Mouse (Mus musculus) adrenal gland, postnatal 10 days (tissue): Measurements from ENCODE around the gene Epha3. TPM values are rescaled to one million over a fixed set of nuclear protein-coding genes. Genes with fewer than 3 reads are reported as not detected.

Source experiments
- DNase-seq: peaks from one replicate; pipeline ENCODE4 v3.0.0; 2021; ENCODE audit warnings: mixed read lengths
- long read RNA-seq, 2 experiments: library from polyadenylated mRNA; stranded (forward); transcript quantifications; one replicate each; pipeline ENCODE4 v2.0.0; 2021
- total RNA-seq, 2 experiments: library from RNA; stranded (reverse); gene quantifications; 2 replicates each; pipeline ENCODE4 v1.2.3; 2021

Epha3 gene
- 1 to 10 TPM; 5.0 to 5.2 TPM for total RNA-seq
- long read RNA-seq, experiment 1, full-length matches to known transcripts, result 3 of 3 reads
- long read RNA-seq, experiment 1, partial matches to known transcripts, result 0 of 3 reads
- long read RNA-seq, experiment 1, other reads (novel, unspliced or antisense), result 0 of 3 reads
- long read RNA-seq, experiment 2, partial matches to known transcripts, result 1 of 1 reads
- long read RNA-seq, experiment 2, other reads (novel, unspliced or antisense), result 0 of 1 reads

DNA sequence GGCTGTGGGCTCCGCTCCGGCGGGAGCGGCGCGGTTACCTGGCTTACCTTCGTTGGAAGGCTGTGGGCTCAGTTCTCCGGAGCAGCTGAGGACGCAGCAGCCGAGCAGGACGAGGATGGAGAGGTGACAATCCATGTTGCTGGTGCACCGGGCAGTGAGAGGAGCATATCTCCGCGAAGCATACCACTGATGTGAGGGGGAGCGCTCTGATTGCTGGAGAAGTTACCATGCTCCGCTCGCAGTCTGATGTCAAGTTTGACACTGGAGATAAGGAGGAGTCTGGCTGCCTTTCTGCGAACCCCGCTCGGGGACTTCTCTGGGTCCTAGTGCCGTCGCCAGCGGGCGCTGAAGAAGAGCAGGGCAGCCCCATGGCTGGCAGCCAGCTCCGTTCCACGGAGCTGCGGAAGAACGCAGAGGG lies at the start of gene Epha3:
TSS of gene Epha3 (minus strand) at position 263 of the 418 bp plus-strand sequence.
- DNase-seq, result peak; percentile 78

GRCm38 (mm10) chr16:63903425-63903824 lies 39.5 kb upstream of the Epha3 start:
- no peak for DNase-seq

DNA sequence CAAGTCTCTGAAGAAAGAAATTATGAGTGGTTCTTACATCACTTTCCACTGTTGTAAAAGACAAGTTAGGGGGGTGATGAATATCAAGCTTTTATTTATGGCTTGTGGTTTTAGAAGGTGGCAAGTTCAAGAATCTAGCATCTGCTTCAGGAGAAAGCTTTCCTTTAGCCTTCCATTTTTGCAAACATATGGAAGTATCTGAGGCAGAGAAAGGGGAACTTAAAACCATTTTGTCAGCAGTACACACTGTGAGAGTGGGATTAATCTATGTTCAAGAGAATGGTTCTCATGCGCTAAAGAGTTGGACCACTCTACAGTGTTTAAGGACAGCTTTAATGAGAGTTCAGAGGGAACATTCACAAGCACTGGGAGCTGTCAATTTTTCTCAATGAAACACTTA lies 17.2 kb upstream of the Epha3 start:
- no peak for DNase-seq

GRCm38 (mm10) chr16:63872313-63872712 lies 8.3 kb upstream of the Epha3 start:
- peak; percentile 37 for DNase-seq

- peak; percentile 2 for DNase-seq
Measured at GRCm38 (mm10) chr16:63864463-63864976, 545 bp upstream of the Epha3 start.

- no peak for DNase-seq
Measured at GRCm38 (mm10) chr16:63863181-63863580, 794 bp downstream of the Epha3 start.

DNA sequence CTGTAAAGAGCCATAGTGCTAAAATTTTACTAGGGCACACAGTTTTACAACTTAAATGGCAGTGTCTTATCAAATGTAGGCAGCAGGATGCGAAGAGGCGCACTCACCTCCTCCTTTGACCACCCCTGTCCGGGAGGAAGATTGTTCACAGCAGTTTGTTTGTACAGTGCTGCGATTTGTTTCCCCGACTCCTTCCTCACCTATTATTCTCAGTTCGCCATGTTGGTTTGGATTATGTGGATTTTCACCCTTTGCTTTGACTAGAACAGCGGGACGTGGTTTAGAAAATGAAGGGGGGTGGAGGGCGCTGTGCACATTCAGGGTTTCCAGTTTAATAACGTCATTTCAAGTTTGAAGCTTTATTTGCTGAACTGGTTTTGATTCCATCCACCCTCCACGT lies 6.4 kb downstream of the Epha3 start:
- DNase-seq, result no peak

DNA sequence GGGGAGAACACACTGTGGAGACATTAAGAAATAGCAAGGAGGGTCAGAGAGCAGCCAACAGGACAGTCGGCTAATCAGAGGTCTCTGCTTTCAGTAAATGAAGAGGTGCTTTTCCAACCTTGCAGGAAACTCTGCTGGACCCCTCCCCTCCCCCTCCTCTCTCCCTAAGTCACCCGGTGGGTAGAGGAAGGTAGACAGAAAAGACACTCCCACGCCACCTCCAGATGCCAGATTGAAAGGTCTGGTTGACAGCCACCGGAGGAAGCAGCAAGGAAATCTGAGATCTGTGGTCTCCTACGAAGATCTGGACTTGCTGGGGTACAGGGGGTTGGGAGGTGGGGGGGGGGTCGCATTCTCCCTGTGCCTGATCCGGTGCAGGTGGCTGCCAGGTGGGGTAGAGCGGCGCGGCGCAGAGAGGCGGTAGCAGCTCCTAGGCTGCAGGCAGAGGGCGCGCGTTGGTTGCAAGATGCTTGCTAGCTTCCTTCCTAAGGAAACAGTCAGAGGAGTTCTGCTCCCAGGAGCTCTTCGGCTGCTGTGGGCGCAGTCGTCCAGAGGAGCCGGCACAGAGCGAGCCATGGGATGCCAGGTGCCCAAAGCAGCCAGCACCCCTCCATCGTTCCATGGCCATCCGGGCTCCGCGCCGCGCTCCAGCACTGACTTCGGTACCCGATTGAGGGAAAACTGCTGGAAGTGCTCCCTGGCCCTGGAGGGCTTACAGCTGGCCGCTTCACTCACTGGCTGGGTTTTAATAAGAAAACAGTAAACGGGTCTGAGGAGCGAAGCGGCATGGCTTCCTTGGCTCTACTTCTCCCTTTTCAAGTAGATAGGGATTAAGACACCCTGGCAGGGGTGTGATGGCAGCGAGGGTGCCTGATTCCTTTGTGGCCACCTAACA lies 7.1 kb downstream of the Epha3 start:
- DNase-seq, result peak; percentile 74

- DNase-seq, result no peak
Measured at GRCm38 (mm10) chr16:63850297-63850696, 13.7 kb downstream of the Epha3 start.

- no peak for DNase-seq
Measured at GRCm38 (mm10) chr16:63842911-63843310, 21.1 kb downstream of the Epha3 start.

DNA sequence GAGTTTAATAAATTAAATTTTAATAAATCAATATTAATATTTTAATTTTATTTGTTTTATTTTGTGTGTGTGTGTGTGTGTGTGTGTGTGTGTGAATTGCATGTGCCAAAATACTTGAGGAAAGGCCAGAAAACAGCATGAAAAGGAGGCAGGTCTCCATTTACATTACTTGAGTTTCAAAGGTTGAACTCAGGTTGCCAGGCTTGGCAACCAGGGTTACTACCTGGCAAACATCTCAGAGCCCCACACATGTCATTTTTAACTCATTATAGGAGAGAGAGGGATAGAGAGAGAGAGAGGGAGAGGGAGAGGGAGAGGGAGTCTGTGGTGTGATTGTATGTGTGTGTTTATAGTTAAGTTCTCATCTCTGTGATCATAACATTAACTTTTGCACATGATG lies 26.5 kb downstream of the Epha3 start:
- DNase-seq, result no peak

DNA sequence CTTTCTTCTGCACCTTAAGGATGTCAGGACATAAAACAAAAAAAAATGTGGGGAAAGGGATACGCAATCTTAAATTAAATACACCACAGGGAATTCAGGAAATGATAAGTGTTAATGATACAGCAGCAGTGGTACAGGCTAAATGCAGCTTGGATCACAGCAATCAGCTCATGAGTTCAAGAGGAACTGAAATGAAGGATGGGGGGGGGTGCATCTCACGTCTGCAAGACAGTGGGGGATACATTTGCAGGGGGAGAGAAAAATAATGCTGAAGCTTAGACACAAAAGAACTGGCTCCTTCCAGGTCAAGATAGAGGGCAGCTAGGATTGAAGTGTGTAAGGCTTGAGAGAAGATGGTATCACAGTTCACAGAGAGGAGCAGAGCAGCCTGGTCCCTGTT lies 42.8 kb downstream of the Epha3 start:
- DNase-seq, result no peak

- no peak for DNase-seq
Measured at GRCm38 (mm10) chr16:63817606-63818005, 46.4 kb downstream of the Epha3 start.

DNA sequence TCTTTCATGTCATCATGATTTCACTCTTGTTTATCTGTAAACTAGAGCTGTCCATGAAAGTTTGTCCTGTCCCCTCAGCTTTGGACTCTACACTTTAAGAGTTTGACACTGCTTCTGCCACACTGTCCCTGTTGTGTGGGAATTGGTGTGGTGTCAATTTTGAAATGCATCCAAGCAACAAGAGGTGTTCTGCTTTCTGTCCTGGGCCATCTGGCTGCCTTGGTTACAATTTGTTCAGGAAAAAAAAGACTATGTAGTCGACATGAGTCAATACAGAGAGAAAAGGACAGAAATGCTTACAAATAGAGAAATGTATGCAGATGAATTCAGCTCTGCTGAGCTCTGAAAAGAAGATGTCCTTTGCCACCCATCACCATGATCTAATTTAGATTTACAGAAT lies 47.3 kb downstream of the Epha3 start:
- DNase-seq, result no peak

GRCm38 (mm10) chr16:63809871-63810270 lies 54.1 kb downstream of the Epha3 start:
- DNase-seq, result no peak

- DNase-seq, result no peak
Measured at GRCm38 (mm10) chr16:63808991-63809390, 55.0 kb downstream of the Epha3 start.

- no peak for DNase-seq
Measured at GRCm38 (mm10) chr16:63806437-63807129, 57.4 kb downstream of the Epha3 start.

- no peak for DNase-seq
Measured at GRCm38 (mm10) chr16:63806025-63806424, 58.0 kb downstream of the Epha3 start.

DNA sequence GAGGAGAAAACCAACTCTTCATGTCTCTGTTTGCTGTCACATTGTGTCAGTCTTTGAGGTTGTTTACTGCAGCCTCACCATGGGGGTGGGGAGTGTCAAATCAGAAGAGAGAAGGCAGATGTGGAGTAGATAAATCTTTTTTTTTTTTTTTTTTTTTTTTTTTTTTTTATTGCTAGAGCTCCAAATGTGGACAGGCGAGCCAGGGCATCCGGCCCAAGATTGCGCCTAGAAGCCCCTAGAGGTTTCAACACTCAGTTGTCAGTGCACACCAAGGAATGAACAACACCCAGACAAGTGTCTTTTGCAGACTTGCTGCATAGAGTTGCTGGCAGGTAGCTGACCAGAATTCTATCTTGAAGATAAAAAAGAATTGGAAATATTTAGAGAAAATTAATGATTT lies 62.5 kb downstream of the Epha3 start:
- peak; percentile 3 for DNase-seq

- no peak for DNase-seq
Measured at GRCm38 (mm10) chr16:63798341-63798740, 65.6 kb downstream of the Epha3 start.

- DNase-seq, result no peak
Measured at GRCm38 (mm10) chr16:63794292-63794691, 69.7 kb downstream of the Epha3 start.

DNA sequence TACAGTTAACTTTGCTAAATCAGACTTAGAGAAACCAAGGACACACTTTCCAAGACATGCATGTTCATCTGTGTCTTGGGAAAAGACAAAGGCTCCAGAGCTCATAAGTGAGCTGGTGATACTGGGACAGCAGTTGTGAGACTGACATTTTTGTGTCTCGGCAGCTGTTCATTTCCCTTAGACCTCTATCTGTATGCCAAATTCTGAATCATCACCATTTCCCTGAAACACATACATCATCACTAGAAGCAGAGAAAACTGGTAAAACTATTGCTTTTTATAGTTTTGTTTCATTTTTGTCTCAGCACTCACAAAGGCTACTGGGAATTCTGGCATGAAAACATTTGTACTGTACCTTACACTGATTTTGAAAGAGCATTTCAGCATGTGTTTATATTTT lies 70.2 kb downstream of the Epha3 start:
- no peak for DNase-seq

DNA sequence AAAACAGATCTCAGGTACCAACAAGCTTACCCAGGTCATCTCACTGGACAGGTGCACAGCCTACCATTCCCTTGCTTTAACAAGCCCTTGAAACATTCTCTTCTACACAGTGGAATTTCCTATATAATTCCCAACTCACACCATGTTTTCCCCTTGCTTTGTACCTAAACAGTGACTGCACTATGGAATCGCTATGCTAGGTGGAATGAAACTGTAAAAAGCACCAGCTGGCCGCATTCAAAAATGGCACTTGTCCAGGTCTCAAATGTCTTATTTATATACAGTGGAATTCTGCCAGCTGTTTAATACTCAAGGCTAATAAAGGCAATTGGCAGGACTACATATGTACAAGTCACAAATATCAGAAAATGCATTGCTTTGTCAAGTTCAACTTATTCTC lies 71.9 kb downstream of the Epha3 start:
- no peak for DNase-seq
